Mouse (Mus musculus): ENCODE data around the gene Git1.

GRCm38 (mm10) chr11:77485229-77485628 is 8.1 kb upstream of the Git1 start:
- TF ChIP-seq POLR2A (IDR thresholded peaks at IDR 0.05; ENCODE audit: low read depth, low read length) (no peak), CTCF (IDR thresholded peaks at IDR 0.05; ENCODE audit: borderline replicate concordance, insufficient read depth, low read length) (no peak)
